Mouse (Mus musculus) mesoderm, embryonic 11.5 days (tissue): ENCODE measurements around the gene Pbxip1.

Source experiments
- DNase-seq: peaks from one replicate; pipeline ENCODE4 v3.0.0-alpha.2; 2012; ENCODE audit warnings: low read depth, low spot score

Pbxip1 gene

GRCm38 (mm10) chr3:89436176-89437113, at the start of gene Pbxip1:
Gene Pbxip1, plus strand, starts transcription at chr3:89436706.
- DNase-seq: peak; percentile 86

- no peak for DNase-seq
These were observed 48.9 kb upstream of the Pbxip1 start for GRCm38 (mm10) chr3:89387632-89388031.

GRCm38 (mm10) chr3:89388134-89388881, 48.2 kb upstream of the Pbxip1 start:
- no peak for DNase-seq

GRCm38 (mm10) chr3:89388901-89389740, 47.4 kb upstream of the Pbxip1 start:
- DNase-seq: no peak

- DNase-seq: no peak
These were observed 46.4 kb upstream of the Pbxip1 start for GRCm38 (mm10) chr3:89390111-89390515.

GRCm38 (mm10) chr3:89390699-89391662, 45.5 kb upstream of the Pbxip1 start:
- no peak for DNase-seq

GRCm38 (mm10) chr3:89391663-89392511, 44.6 kb upstream of the Pbxip1 start:
- DNase-seq: peak; percentile 34

GRCm38 (mm10) chr3:89392871-89393311, 43.6 kb upstream of the Pbxip1 start:
- DNase-seq: no peak

- peak; percentile 96 for DNase-seq
These were observed 42.9 kb upstream of the Pbxip1 start for GRCm38 (mm10) chr3:89393605-89394004.

GRCm38 (mm10) chr3:89394006-89394893, 42.3 kb upstream of the Pbxip1 start, which contains the start of gene Zbtb7b:
Gene Zbtb7b, minus strand, starts transcription at chr3:89394776.
- peak; percentile 68 for DNase-seq

GRCm38 (mm10) chr3:89394894-89395256, 41.6 kb upstream of the Pbxip1 start:
- peak; percentile 90 for DNase-seq

- DNase-seq: no peak
These were observed 41.1 kb upstream of the Pbxip1 start for GRCm38 (mm10) chr3:89395419-89395805.

GRCm38 (mm10) chr3:89395806-89396653, 40.5 kb upstream of the Pbxip1 start:
- peak; percentile 83 for DNase-seq

- no peak for DNase-seq
These were observed 39.9 kb upstream of the Pbxip1 start for GRCm38 (mm10) chr3:89396654-89397005.

GRCm38 (mm10) chr3:89401329-89401728, 35.2 kb upstream of the Pbxip1 start:
- DNase-seq: no peak

- DNase-seq: no peak
These were observed 33.8 kb upstream of the Pbxip1 start, which contains the start of gene Lenep for GRCm38 (mm10) chr3:89402693-89403092. Gene Lenep, minus strand, starts transcription at chr3:89402793.

GRCm38 (mm10) chr3:89406887-89407286, 29.6 kb upstream of the Pbxip1 start:
- no peak for DNase-seq
